ENCODE assay signal across 17 mouse cellular contexts in the genomic region with DNA sequence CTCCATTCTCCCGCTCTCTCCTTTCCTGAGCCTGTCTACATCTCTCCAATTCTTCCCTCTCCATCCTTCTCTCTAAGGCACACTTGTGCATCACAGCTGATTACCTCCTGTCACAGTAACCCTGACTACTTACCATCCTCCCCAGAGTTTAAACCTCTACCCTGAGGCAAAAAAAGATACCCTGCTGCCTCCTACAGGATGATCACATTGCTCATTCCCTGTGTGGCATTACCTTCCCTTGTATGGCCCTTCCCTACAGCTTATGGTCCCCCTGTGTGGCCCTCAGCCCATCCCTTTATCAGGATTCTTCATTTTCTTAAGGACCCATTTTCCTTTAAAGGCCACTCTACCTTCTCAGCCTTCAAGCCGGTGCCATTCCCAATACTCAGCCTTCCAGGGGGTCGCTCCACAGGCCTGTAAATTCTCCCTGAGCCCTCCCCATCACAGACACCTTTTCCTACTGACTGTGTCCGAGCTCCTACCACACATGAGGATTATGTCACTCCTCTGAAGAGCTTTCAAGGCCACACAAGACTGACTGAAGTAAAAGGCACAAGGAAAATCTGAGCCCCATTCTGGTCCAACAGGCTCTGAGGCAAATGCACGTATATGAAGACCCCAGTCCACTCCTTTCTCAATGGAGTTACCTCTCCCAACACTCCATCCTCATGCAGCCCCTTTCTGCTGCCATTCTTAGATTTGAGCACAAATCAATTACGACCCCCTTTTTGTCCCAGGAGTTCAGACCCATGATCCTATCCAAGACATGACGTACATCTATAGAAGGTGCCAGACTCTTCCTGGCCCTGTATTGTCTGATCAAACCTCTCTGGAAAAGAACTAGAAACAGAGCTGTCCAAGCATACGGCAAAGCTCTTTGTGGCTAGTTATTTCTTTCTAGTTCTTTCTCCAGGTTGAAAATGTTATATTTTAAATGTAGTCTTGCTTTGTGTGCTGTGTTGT.
DNase-seq lines count a peak whose midpoint lies in the region; ATAC-seq lines count a peak whose summit lies in the region.
"Had no signal": no experiment of that assay in that cellular context is flagged by ENCODE, and none has a peak within 500 bp of the region (broad histone marks: within the 10 kb centered on the region; RNA-seq: fewer than 3 reads in every experiment).

No protein-coding gene starts in this region.

- ATAC-seq in forebrain, embryonic 15.5 days (replicated peaks) = peak; percentile 69
- ATAC-seq in neural tube, embryonic 15.5 days (ENCODE audit: low FRiP score) = no peak
- ATAC-seq in cerebellum, adult (ENCODE audit: insufficient number of reproducible peaks, low FRiP score, low TSS enrichment) = no peak

- peak; percentile 29 for DNase-seq in lung, postnatal 36 days
- no peak for DNase-seq in lung, postnatal 10 days
- no peak for DNase-seq in midbrain, embryonic 10.5 days (ENCODE audit: low spot score)
- no peak for DNase-seq in gastrocnemius, postnatal 4 days (ENCODE audit: low spot score in 2 of 2)
- DNase-seq in adrenal gland, adult 8-10 months = no peak
- DNase-seq: adrenal gland, postnatal 10 days; layer of hippocampus, postnatal 36 days; liver; right cerebral cortex, adult 18-20 months; thymus, adult 18-20 months had no signal

- no peak overlapping the region for H3K4me3 ChIP-seq in forebrain, embryonic 15.5 days
- H3K4me3 ChIP-seq in midbrain, embryonic 10.5 days = no peak overlapping the region
- H3K4me3 ChIP-seq in neural tube, embryonic 15.5 days (replicated peaks) = no peak overlapping the region
- H3K4me3 ChIP-seq: embryonic facial prominence, embryonic 15.5 days; heart, embryonic 12.5 days had no signal

- H3K27me3 ChIP-seq in forebrain, embryonic 15.5 days = no peaks in the 10 kb centered on the region
- H3K27me3 ChIP-seq in midbrain, embryonic 10.5 days (ENCODE audit: low read depth, poor library complexity, severe bottlenecking) = no peaks in the 10 kb centered on the region
- no peaks in the 10 kb centered on the region for H3K27me3 ChIP-seq in neural tube, embryonic 15.5 days (replicated peaks)
- H3K27me3 ChIP-seq: embryonic facial prominence, embryonic 15.5 days had no signal

- no peak overlapping the region for H3K4me2 ChIP-seq in forebrain, embryonic 15.5 days (replicated peaks)
- H3K4me2 ChIP-seq in neural tube, embryonic 15.5 days = no peak overlapping the region
- H3K4me2 ChIP-seq: embryonic facial prominence, embryonic 15.5 days; heart, embryonic 12.5 days had no signal

- H3K4me1 ChIP-seq in forebrain, embryonic 15.5 days = peaks cover 35% of the 10 kb centered on the region
- peaks cover 29% of the 10 kb centered on the region for H3K4me1 ChIP-seq in midbrain, embryonic 10.5 days
- peaks cover 38% of the 10 kb centered on the region for H3K4me1 ChIP-seq in neural tube, embryonic 15.5 days
- H3K4me1 ChIP-seq: embryonic facial prominence, embryonic 15.5 days had no signal

- H3K36me3 ChIP-seq in forebrain, embryonic 15.5 days = no peaks in the 10 kb centered on the region
- no peaks in the 10 kb centered on the region for H3K36me3 ChIP-seq in midbrain, embryonic 10.5 days
- no peaks in the 10 kb centered on the region for H3K36me3 ChIP-seq in neural tube, embryonic 15.5 days
- H3K36me3 ChIP-seq: embryonic facial prominence, embryonic 15.5 days; heart, embryonic 12.5 days had no signal

- H3K9me3 ChIP-seq in forebrain, embryonic 15.5 days = no peaks in the 10 kb centered on the region
- H3K9me3 ChIP-seq in midbrain, embryonic 10.5 days (replicated peaks) = no peaks in the 10 kb centered on the region
- no peaks in the 10 kb centered on the region for H3K9me3 ChIP-seq in neural tube, embryonic 15.5 days (replicated peaks)
- H3K9me3 ChIP-seq: embryonic facial prominence, embryonic 15.5 days; heart, embryonic 12.5 days had no signal

- peak overlapping the region; percentile 70 for H3K27ac ChIP-seq in forebrain, embryonic 15.5 days (replicated peaks)
- H3K27ac ChIP-seq in midbrain, embryonic 10.5 days (replicated peaks) = peak overlapping the region; percentile 77
- H3K27ac ChIP-seq in neural tube, embryonic 15.5 days (replicated peaks) = peak overlapping the region; percentile 82
- H3K27ac ChIP-seq: kidney, postnatal 0 days; macrophage had no signal

- H3K9ac ChIP-seq in forebrain, embryonic 15.5 days (replicated peaks) = no peak overlapping the region
- no peak overlapping the region for H3K9ac ChIP-seq in neural tube, embryonic 15.5 days (replicated peaks)
- H3K9ac ChIP-seq: embryonic facial prominence, embryonic 15.5 days; heart, embryonic 12.5 days had no signal

- WGBS in forebrain, embryonic 15.5 days = 45% methylated on average over 8 of the region's 8 CpGs
- WGBS in midbrain, embryonic 10.5 days = 84% methylated on average over 8 of the region's 8 CpGs
- WGBS in neural tube, embryonic 15.5 days = 47% methylated on average over 8 of the region's 8 CpGs
